Mouse (Mus musculus): ENCODE data around the gene Junb.
A peak's percentile ranks its signal among the peaks of the same experiment; 100 is the strongest.

The Junb gene

GRCm38 (mm10) chr8:84978248-84978940 is at the start of gene Junb:
Junb (minus strand) TSS chr8:84978718.
- DNase-seq (ENCODE audit: low read depth, low spot score): peak; percentile 87

GRCm38 (mm10) chr8:85027922-85028321 is 49.4 kb upstream of the Junb start:
- no peak for DNase-seq (ENCODE audit: low read depth, low spot score)

GRCm38 (mm10) chr8:85027516-85027855 is 49.0 kb upstream of the Junb start:
- peak; percentile 20 for DNase-seq (ENCODE audit: low read depth, low spot score)

- peak; percentile 97 for DNase-seq (ENCODE audit: low read depth, low spot score)
These were observed 48.4 kb upstream of the Junb start, which contains the start of gene Trir for GRCm38 (mm10) chr8:85026670-85027515. Trir (plus strand) TSS chr8:85026823.

GRCm38 (mm10) chr8:85025098-85025932 is 46.8 kb upstream of the Junb start, which contains the start of gene Asna1:
Asna1 (minus strand) TSS chr8:85025281.
- peak; percentile 96 for DNase-seq (ENCODE audit: low read depth, low spot score)

- DNase-seq (ENCODE audit: low read depth, low spot score): no peak
These were observed 45.3 kb upstream of the Junb start for GRCm38 (mm10) chr8:85023846-85024245.

GRCm38 (mm10) chr8:85021514-85022055 is 43.1 kb upstream of the Junb start:
- no peak for DNase-seq (ENCODE audit: low read depth, low spot score)

- DNase-seq (ENCODE audit: low read depth, low spot score): no peak
These were observed 38.7 kb upstream of the Junb start for GRCm38 (mm10) chr8:85017209-85017608.

GRCm38 (mm10) chr8:85016724-85017123 is 38.2 kb upstream of the Junb start:
- DNase-seq (ENCODE audit: low read depth, low spot score): no peak

GRCm38 (mm10) chr8:85014431-85014830 is 35.9 kb upstream of the Junb start, which contains the start of gene Best2:
Best2 (minus strand) TSS chr8:85014531.
- no peak for DNase-seq (ENCODE audit: low read depth, low spot score)

- DNase-seq (ENCODE audit: low read depth, low spot score): peak; percentile 73
These were observed 34.8 kb upstream of the Junb start for GRCm38 (mm10) chr8:85013230-85013840.

GRCm38 (mm10) chr8:85011242-85011641 is 32.7 kb upstream of the Junb start:
- no peak for DNase-seq (ENCODE audit: low read depth, low spot score)

- DNase-seq (ENCODE audit: low read depth, low spot score): no peak
These were observed 29.2 kb upstream of the Junb start for GRCm38 (mm10) chr8:85007686-85008085.

GRCm38 (mm10) chr8:84997649-84998295 is 19.3 kb upstream of the Junb start:
- peak; percentile 85 for DNase-seq (ENCODE audit: low read depth, low spot score)

- no peak for DNase-seq (ENCODE audit: low read depth, low spot score)
These were observed 18.5 kb upstream of the Junb start for GRCm38 (mm10) chr8:84996978-84997377.

GRCm38 (mm10) chr8:84995680-84996079 is 17.2 kb upstream of the Junb start:
- no peak for DNase-seq (ENCODE audit: low read depth, low spot score)

GRCm38 (mm10) chr8:84994375-84994774 is 15.9 kb upstream of the Junb start:
- DNase-seq (ENCODE audit: low read depth, low spot score): no peak

- no peak for DNase-seq (ENCODE audit: low read depth, low spot score)
These were observed 12.3 kb upstream of the Junb start for GRCm38 (mm10) chr8:84990836-84991235.

- DNase-seq (ENCODE audit: low read depth, low spot score): peak; percentile 99
These were observed 11.8 kb upstream of the Junb start, which contains the start of gene Hook2 for GRCm38 (mm10) chr8:84990349-84990748. Hook2 (plus strand) TSS chr8:84990603.

- DNase-seq (ENCODE audit: low read depth, low spot score): peak; percentile 92
These were observed 11.3 kb upstream of the Junb start for GRCm38 (mm10) chr8:84989810-84990209.

Data from forelimb bud, embryonic 11.5 days (tissue).